Mouse (Mus musculus): ENCODE measurements at regions not wholly inside any gene's neighbourhood (a gene's known extent, or its start where the extent isn't known, plus 50 kb on each side); places are given as distances from the start of the nearest gene placed in this dataset.

DNA sequence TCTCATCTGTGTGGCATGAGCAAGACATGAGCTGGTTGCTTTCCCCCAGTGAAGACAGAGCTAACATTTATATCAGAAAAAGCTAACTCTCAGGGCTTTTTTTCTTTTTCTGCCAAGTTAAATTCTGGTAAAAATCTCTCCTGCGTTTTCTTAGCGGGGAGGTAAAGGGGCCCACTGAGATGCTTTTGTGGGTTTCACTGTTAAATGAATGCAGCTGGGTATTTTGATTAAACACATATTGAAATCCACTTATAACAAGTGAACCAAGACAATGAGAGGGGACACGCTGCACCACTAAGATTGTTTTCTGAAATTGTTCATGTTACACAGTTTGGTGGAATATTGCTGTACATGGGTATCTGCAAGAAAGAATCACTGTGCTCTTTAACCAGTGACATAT is 149.0 kb downstream of the Cmpk2 start:
- Histone ChIP-seq H3K4me2 (ENCODE audit: low read length) (no peak overlapping the region), H3K9me3 (ENCODE audit: control insufficient read depth, low read length) (no peaks in the 10 kb centered on the region), H3K36me3 (ENCODE audit: control insufficient read depth, insufficient read depth, low read length) (no peaks in the 10 kb centered on the region), H3K4me3 (ENCODE audit: low read depth, low read length) (no peak overlapping the region), H3K4me1 (replicated peaks; ENCODE audit: control insufficient read depth, insufficient read depth, low read length) (no peaks in the 10 kb centered on the region), H3K27ac (ENCODE audit: low read depth) (no peak overlapping the region), H3K27me3 (replicated peaks; ENCODE audit: control insufficient read depth, insufficient read depth, low read length) (no peaks in the 10 kb centered on the region), H3K9ac (ENCODE audit: low read length) (no peak overlapping the region)
- 89% methylated on average over 3 of the region's 3 CpGs for WGBS
- DNase-seq (ENCODE audit: low spot score) (no peak), ATAC-seq (replicated peaks; ENCODE audit: low FRiP score, low TSS enrichment, low read depth) (no peak)

DNA sequence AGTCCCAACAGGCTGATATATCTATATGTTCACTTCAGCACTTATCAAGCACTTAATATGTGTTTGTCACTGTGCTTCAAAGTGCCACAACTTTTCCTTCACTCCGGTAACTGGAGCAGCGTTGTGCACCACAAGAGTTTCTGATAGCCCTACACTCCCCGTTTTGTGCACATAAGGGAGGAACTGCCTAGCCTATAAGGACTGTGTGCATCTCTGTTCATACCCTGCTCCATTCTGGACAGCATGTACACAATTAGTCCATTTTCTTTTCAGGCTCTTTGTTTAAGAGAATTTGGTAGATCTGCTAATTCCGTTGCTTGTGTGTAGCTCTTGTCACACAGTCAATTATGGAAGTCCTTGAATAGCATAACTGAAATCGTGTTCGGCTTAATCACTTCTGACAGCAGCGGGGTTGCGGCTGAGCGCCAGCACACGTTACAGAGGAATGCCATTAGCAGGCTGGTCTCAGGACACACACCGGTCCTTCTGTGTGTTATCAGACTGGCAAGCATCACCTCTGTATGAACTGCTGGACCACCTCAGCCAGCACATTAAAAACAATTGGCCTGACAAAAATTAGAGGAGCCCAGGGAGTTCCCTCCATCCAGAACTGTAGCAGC is 144.2 kb downstream of the Cmpk2 start:
- H3K4me2 ChIP-seq (ENCODE audit: low read length) = no peak overlapping the region
- DNase-seq (ENCODE audit: low spot score) = no peak
- no peak for ATAC-seq (replicated peaks; ENCODE audit: low FRiP score, low TSS enrichment, low read depth)
- no peaks in the 10 kb centered on the region for H3K36me3 ChIP-seq (ENCODE audit: control insufficient read depth, insufficient read depth, low read length)
- H3K9me3 ChIP-seq (ENCODE audit: control insufficient read depth, low read length) = no peaks in the 10 kb centered on the region
- no peak overlapping the region for H3K9ac ChIP-seq (ENCODE audit: low read length)
- no peak overlapping the region for H3K27ac ChIP-seq (ENCODE audit: low read depth)
- no peak overlapping the region for H3K4me3 ChIP-seq (ENCODE audit: low read depth, low read length)
- no peaks in the 10 kb centered on the region for H3K27me3 ChIP-seq (replicated peaks; ENCODE audit: control insufficient read depth, insufficient read depth, low read length)
- H3K4me1 ChIP-seq (replicated peaks; ENCODE audit: control insufficient read depth, insufficient read depth, low read length) = no peaks in the 10 kb centered on the region
- 76% methylated on average over 11 of the region's 11 CpGs for WGBS

DNA sequence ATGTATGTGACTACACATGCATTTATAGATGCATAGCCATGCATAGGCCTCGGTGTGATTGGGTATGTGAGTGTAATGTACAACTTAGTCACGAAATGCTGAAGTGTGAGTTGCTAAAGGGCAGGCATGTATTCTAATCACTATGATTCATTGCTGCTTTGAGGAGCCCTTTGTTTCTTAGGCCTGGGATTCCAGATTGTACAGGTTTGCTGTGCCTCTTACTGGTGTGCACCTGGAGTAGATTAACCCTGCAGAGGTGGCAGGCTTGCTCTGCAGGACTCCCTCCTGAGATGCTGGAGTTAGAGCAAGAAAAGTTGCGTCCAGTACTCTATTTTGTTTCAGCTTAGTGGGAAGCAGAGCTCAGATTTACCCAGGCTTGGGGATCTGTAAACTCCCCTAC is 141.1 kb downstream of the Cmpk2 start:
- no peaks in the 10 kb centered on the region for H3K4me1 ChIP-seq (replicated peaks; ENCODE audit: control insufficient read depth, insufficient read depth, low read length)
- no peaks in the 10 kb centered on the region for H3K36me3 ChIP-seq (ENCODE audit: control insufficient read depth, insufficient read depth, low read length)
- H3K27me3 ChIP-seq (replicated peaks; ENCODE audit: control insufficient read depth, insufficient read depth, low read length) = no peaks in the 10 kb centered on the region
- no peak overlapping the region for H3K4me3 ChIP-seq (ENCODE audit: low read depth, low read length)
- DNase-seq (ENCODE audit: low spot score) (no peak), ATAC-seq (replicated peaks; ENCODE audit: low FRiP score, low TSS enrichment, low read depth) (no peak)
- no peak overlapping the region for H3K4me2 ChIP-seq (ENCODE audit: low read length)
- no peak overlapping the region for H3K9ac ChIP-seq (ENCODE audit: low read length)
- no peaks in the 10 kb centered on the region for H3K9me3 ChIP-seq (ENCODE audit: control insufficient read depth, low read length)
- no peak overlapping the region for H3K27ac ChIP-seq (ENCODE audit: low read depth)
- WGBS = 86% methylated on average over 3 of the region's 3 CpGs

DNA sequence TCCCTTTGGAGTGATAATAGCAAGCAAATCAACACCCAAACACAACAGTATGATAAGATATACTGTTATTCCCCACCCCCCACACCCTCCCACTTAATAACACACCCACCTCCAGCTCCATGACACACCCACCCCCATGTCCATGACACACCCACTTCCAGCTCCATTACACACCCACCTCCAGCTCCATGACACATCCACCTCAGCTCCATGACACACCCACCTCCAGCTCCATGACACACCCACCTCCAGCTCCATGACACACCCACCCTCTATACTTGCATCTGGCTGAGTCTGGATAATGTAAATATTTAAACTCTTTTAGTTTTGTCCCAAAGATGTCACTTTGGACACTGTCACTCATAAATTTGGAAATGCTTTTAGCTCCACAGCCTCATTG is 129.5 kb downstream of the Cmpk2 start:
- Histone ChIP-seq H3K4me1 (replicated peaks; ENCODE audit: control insufficient read depth, insufficient read depth, low read length) (no peaks in the 10 kb centered on the region), H3K27ac (ENCODE audit: low read depth) (no peak overlapping the region), H3K4me2 (ENCODE audit: low read length) (no peak overlapping the region), H3K36me3 (ENCODE audit: control insufficient read depth, insufficient read depth, low read length) (no peaks in the 10 kb centered on the region), H3K4me3 (ENCODE audit: low read depth, low read length) (no peak overlapping the region), H3K9me3 (ENCODE audit: control insufficient read depth, low read length) (no peaks in the 10 kb centered on the region), H3K27me3 (replicated peaks; ENCODE audit: control insufficient read depth, insufficient read depth, low read length) (no peaks in the 10 kb centered on the region), H3K9ac (ENCODE audit: low read length) (no peak overlapping the region)
- DNase-seq (ENCODE audit: low spot score) (no peak), ATAC-seq (replicated peaks; ENCODE audit: low FRiP score, low TSS enrichment, low read depth) (no peak)

DNA sequence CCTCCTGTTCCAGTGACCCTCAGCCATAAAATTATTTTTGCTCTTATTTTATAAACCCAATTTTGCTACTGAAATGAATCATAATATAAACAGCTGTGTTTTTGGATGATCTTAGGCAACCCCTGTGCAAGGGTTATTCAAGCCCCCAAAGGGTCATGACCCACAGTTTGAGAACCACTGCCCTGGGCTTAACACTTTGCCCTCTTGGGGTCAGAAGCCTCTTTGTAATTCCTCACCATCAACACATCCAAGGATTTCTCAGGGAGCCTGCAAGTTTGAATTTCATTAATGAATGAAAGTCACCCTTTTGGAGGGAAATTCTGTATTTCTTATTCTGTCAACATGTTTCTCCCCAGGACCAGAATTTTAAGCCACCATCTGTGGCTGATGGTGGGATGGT is 123.1 kb downstream of the Cmpk2 start:
- ATAC-seq (replicated peaks; ENCODE audit: low FRiP score, low TSS enrichment, low read depth) (no peak), DNase-seq (ENCODE audit: low spot score) (no peak)
- H3K9me3 ChIP-seq (ENCODE audit: control insufficient read depth, low read length) = no peaks in the 10 kb centered on the region
- no peak overlapping the region for H3K4me2 ChIP-seq (ENCODE audit: low read length)
- H3K4me1 ChIP-seq (replicated peaks; ENCODE audit: control insufficient read depth, insufficient read depth, low read length) = no peaks in the 10 kb centered on the region
- H3K27ac ChIP-seq (ENCODE audit: low read depth) = no peak overlapping the region
- H3K4me3 ChIP-seq (ENCODE audit: low read depth, low read length) = no peak overlapping the region
- H3K36me3 ChIP-seq (ENCODE audit: control insufficient read depth, insufficient read depth, low read length) = no peaks in the 10 kb centered on the region
- no peaks in the 10 kb centered on the region for H3K27me3 ChIP-seq (replicated peaks; ENCODE audit: control insufficient read depth, insufficient read depth, low read length)
- no peak overlapping the region for H3K9ac ChIP-seq (ENCODE audit: low read length)

DNA sequence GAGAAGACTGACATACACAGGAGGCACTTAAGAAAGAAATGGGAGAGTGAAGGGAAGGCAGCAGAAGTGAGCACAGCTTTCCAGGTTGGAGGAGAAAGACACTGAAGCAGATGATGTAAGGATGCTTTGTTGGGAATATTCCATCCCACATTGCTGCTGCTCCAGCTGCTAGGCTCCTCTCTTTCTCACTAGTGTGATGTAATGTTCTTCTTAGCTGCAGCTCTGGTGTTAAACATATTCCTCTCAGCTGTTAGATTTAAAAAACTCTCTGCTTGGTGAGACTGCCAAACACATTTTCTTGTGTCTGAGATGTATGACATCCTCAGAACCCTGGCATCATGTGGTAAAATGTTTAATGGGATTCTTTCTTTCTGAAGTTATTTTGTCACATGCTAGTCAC is 120.1 kb downstream of the Cmpk2 start:
- ATAC-seq (replicated peaks; ENCODE audit: low FRiP score, low TSS enrichment, low read depth) (no peak), DNase-seq (ENCODE audit: low spot score) (no peak)
- Histone ChIP-seq H3K4me1 (replicated peaks; ENCODE audit: control insufficient read depth, insufficient read depth, low read length) (no peaks in the 10 kb centered on the region), H3K27me3 (replicated peaks; ENCODE audit: control insufficient read depth, insufficient read depth, low read length) (no peaks in the 10 kb centered on the region), H3K9me3 (ENCODE audit: control insufficient read depth, low read length) (no peaks in the 10 kb centered on the region), H3K36me3 (ENCODE audit: control insufficient read depth, insufficient read depth, low read length) (no peaks in the 10 kb centered on the region), H3K9ac (ENCODE audit: low read length) (no peak overlapping the region), H3K4me3 (ENCODE audit: low read depth, low read length) (no peak overlapping the region), H3K27ac (ENCODE audit: low read depth) (no peak overlapping the region), H3K4me2 (ENCODE audit: low read length) (no peak overlapping the region)

DNA sequence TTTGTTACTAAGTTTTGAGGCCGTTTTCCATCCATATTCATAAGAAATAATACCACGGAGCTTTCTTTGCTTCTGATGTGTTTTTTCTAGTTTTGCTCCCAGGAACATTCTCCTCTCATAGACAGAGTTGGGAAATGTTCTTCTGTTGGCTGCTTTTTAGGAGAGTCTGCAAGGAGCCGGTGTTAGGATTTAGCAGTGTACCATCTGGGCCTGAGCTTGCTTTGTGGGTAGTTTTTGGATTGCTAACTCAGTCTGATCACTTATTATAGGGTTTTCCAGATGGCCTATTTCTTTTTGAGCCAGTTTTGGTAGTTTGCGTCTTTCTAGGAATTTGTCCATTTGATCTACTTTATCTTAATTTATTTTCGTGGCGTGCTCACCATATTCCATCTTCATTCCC is 108.4 kb downstream of the Cmpk2 start:
- 87% methylated on average over 6 of the region's 6 CpGs for WGBS
- no peaks in the 10 kb centered on the region for H3K9me3 ChIP-seq (ENCODE audit: control insufficient read depth, low read length)
- DNase-seq (ENCODE audit: low spot score) (no peak), ATAC-seq (replicated peaks; ENCODE audit: low FRiP score, low TSS enrichment, low read depth) (no peak)
- H3K36me3 ChIP-seq (ENCODE audit: control insufficient read depth, insufficient read depth, low read length) = no peaks in the 10 kb centered on the region
- H3K27me3 ChIP-seq (replicated peaks; ENCODE audit: control insufficient read depth, insufficient read depth, low read length) = no peaks in the 10 kb centered on the region
- no peak overlapping the region for H3K9ac ChIP-seq (ENCODE audit: low read length)
- H3K4me2 ChIP-seq (ENCODE audit: low read length) = no peak overlapping the region
- H3K27ac ChIP-seq (ENCODE audit: low read depth) = no peak overlapping the region
- H3K4me1 ChIP-seq (replicated peaks; ENCODE audit: control insufficient read depth, insufficient read depth, low read length) = no peaks in the 10 kb centered on the region
- H3K4me3 ChIP-seq (ENCODE audit: low read depth, low read length) = no peak overlapping the region

DNA sequence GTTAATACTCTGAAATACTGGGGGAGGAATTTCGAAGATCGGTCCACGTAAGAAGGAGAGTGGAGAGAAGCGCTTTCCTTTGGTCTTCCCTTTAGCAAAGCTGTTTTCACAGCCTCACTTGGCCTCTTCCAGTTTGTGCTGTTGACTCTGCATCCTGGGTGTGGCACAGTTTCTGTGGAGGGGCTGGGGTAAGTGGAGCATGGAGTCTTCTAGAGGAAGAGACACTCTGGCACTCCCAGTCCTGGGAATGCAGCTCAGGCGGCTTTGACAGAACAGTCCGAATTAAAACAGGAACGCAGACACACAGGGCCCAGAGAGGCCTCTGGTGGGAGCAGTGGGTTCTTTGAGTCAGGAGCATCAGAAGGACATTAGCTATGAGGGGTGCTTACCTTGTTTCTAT is 102.6 kb downstream of the Cmpk2 start:
- no peak overlapping the region for H3K27ac ChIP-seq (ENCODE audit: low read depth)
- 82% methylated on average over 7 of the region's 7 CpGs for WGBS

DNA sequence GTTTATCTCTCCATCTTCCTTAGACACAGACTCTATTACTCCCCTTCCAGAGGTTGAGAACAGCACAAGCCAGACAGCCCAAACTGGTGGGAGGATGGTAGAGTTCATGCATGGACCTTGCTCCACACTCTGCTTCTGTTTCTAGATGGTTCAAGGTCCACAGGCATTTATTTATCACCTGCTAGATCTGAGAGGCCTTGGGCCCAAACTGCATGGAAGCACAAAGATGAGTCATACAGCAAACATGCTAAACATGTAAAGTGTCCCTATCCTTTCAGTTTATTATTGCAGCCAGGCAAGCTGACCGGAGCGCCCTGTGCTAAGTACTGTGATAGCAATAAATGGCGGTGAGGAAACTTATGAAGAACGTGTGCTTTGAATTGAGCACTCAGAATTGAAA is 98.4 kb downstream of the Cmpk2 start:
- Histone ChIP-seq H3K36me3 (ENCODE audit: control insufficient read depth, insufficient read depth, low read length) (no peaks in the 10 kb centered on the region), H3K27ac (ENCODE audit: low read depth) (no peak overlapping the region), H3K4me2 (ENCODE audit: low read length) (no peak overlapping the region), H3K4me3 (ENCODE audit: low read depth, low read length) (no peak overlapping the region), H3K27me3 (replicated peaks; ENCODE audit: control insufficient read depth, insufficient read depth, low read length) (no peaks in the 10 kb centered on the region), H3K9me3 (ENCODE audit: control insufficient read depth, low read length) (no peaks in the 10 kb centered on the region), H3K9ac (ENCODE audit: low read length) (no peak overlapping the region), H3K4me1 (replicated peaks; ENCODE audit: control insufficient read depth, insufficient read depth, low read length) (no peaks in the 10 kb centered on the region)
- WGBS = 74% methylated on average over 4 of the region's 4 CpGs
- DNase-seq (ENCODE audit: low spot score) = no peak
- no peak for ATAC-seq (replicated peaks; ENCODE audit: low FRiP score, low TSS enrichment, low read depth)

More for the DNA sequence above, 102.6 kb downstream of the Cmpk2 start:
- no peak for DNase-seq (ENCODE audit: low spot score)
- ATAC-seq (replicated peaks; ENCODE audit: low FRiP score, low TSS enrichment, low read depth) = no peak
- Histone ChIP-seq H3K4me1 (replicated peaks; ENCODE audit: control insufficient read depth, insufficient read depth, low read length) (no peaks in the 10 kb centered on the region), H3K9ac (ENCODE audit: low read length) (no peak overlapping the region), H3K36me3 (ENCODE audit: control insufficient read depth, insufficient read depth, low read length) (no peaks in the 10 kb centered on the region), H3K4me2 (ENCODE audit: low read length) (no peak overlapping the region), H3K4me3 (ENCODE audit: low read depth, low read length) (no peak overlapping the region), H3K9me3 (ENCODE audit: control insufficient read depth, low read length) (no peaks in the 10 kb centered on the region), H3K27me3 (replicated peaks; ENCODE audit: control insufficient read depth, insufficient read depth, low read length) (no peaks in the 10 kb centered on the region)
